Mouse (Mus musculus) layer of hippocampus, adult 2 months (tissue): ENCODE data around the gene Nolc1. TPM values are rescaled to one million over a fixed set of nuclear protein-coding genes. Genes with fewer than 3 reads are reported as not detected.

ENCODE experiments used
- DNase-seq, 2 experiments: peaks; one replicate each; pipeline ENCODE4 v3.0.0; 2022; ENCODE audit warnings: low spot score in 2 of 2
- H3K27ac ChIP-seq: fragments of 200-600 bp; 2 replicates; pipeline ENCODE4 v1.8.1; 2022
- H3K4me3 ChIP-seq: fragments of 200-600 bp; 2 replicates; pipeline ENCODE4 v1.8.1; 2022; ENCODE audit warnings: mild to moderate bottlenecking
- CTCF ChIP-seq: fragments of 200-600 bp; conservative IDR thresholded peaks from 2 replicates; pipeline ENCODE4 v1.8.1; 2022; ENCODE audit warnings: antibody characterized with exemption, mild to moderate bottlenecking, moderate library complexity
- total RNA-seq, 2 experiments: library from RNA; stranded (reverse); gene quantifications; 2 replicates each; pipeline ENCODE4 v1.2.3; 2021

The Nolc1 gene
- total RNA-seq, 2 experiments from 2014 or later, result 48.7 to 51.8 TPM

DNA sequence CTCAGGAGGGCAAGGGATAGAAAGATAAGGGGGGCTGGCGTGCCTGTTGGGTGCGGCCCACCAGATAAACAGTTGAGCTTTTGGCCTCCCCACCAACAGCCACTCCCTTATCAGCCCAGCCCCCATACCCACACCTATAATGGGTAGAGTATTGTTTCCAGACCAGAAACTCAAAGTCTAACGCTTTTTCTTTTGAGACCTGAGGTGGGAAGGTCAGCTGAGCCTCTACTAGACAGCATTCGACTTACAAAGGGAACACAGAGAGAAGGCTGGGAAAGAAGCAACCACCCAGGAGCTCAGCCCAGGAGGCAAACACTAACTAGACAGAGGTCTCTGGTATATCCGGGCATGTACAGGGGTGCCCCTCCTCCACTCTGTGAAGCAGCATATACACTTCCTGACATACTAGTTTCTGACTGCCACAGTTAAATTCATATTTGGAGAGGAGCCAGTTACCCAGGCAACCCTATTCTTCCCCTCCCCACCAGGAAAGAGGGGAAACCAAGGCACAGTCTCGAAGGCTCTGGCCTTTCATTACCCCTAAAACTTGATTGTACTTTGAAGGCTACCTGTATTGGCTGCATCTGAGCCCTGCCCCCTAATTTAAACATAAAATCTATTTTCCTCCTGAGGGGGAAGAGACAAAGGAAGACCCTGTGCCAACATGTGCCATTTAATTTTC, 38.3 kb upstream of the Nolc1 start:
- H3K27ac ChIP-seq, result peak overlapping the region; percentile 96
- no peak for TF ChIP-seq CTCF
- no peak for DNase-seq
- H3K4me3 ChIP-seq, result peak overlapping the region; percentile 66; the same call in 1 of the 2 replicates

DNA sequence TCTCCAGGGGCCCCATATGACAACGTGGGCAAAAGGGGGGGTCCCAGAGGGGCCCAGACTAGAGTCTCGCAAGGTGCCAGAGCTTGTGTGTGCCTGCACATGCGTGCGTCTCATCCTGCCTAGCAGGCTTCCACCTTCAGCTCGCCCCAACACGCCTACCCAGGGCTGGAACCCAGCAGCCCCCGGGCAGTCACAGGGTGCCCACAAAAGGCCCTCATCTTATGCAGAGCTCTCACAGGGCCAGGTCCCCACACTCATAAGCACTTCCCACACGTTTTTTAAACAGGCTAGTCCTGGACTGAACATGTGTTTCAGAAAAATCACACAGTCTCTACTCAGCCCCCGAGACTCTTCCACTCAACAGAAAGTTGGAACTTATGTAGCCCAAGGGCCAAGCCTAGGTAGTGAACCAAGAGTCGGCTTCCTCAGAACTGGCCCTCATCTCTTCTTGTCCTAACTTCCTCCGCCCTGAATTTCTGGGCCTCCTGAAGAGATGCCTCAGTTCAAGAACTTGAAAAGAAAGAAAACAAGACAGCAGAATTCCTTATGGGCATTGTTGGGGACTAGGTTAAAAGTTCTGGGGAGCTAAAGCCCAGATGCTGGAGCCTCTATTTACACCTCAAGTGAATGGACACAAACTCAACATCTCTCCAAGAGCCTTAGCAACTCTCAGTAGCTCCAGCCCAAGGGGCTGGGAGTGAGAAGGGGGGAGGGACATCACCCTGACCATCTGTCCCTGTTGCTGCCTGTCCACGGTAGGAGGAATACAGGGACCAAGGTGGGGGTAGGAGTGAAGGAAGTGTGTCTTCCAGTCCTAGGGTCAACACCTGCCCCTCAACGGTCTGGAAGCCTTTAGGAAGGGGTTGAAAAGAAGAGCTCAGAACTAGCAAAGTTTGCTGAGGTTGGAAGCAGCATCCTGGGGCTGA, 37.5 kb upstream of the Nolc1 start:
- no peak for DNase-seq
- peak overlapping the region; percentile 66 for H3K4me3 ChIP-seq
- no peak for TF ChIP-seq CTCF
- peak overlapping the region; percentile 96 for H3K27ac ChIP-seq

DNA sequence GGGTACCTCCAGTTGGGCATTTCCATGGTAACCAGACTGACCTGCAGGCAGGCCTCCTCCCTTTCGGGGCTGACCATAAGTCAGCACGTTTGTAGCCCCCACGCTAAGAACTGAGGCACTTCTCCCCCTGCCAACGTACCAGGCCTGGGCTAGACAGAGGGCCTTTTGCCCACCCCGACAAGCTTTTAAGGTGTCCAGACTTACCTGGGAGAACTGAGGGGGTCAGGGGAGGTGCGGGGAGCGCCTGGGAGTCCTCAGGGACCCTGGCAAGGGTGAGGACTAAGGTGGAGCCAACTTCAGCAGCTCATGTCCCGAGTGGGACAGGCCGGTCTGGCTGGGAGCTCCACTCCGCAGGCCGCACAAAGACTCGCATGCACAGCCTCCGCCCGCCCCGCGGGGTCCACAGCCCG, 36.8 kb upstream of the Nolc1 start:
- peak overlapping the region; percentile 96 for H3K27ac ChIP-seq
- peak overlapping the region; percentile 66 for H3K4me3 ChIP-seq
- TF ChIP-seq CTCF, result no peak

DNA sequence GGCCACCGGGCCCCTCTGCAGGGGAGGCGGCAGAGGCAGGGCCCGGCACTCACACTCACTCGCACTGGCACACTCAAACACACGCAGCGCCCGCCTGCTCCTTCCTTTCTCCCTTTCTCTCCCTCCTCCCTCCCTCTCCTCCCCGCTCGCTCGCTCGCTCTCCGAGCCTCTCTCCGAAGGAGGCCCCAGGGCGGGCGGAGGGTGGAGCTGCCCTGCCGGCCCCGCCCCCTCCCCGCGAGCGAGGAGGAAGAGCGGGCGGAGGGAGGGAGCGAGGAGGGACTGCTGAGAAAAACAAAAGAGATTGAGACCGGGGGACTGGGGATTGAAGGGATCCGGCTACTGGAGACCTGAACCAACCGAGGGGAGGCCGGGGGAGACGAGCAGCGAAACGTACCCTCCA, 36.2 kb upstream of the Nolc1 start:
- no peak for TF ChIP-seq CTCF
- DNase-seq, result peak; percentile 82 to 88
- Histone ChIP-seq H3K4me3 (peak overlapping the region; percentile 66), H3K27ac (peak overlapping the region; percentile 96)

More for the DNA sequence above, 36.8 kb upstream of the Nolc1 start:
- DNase-seq, result no peak

DNA sequence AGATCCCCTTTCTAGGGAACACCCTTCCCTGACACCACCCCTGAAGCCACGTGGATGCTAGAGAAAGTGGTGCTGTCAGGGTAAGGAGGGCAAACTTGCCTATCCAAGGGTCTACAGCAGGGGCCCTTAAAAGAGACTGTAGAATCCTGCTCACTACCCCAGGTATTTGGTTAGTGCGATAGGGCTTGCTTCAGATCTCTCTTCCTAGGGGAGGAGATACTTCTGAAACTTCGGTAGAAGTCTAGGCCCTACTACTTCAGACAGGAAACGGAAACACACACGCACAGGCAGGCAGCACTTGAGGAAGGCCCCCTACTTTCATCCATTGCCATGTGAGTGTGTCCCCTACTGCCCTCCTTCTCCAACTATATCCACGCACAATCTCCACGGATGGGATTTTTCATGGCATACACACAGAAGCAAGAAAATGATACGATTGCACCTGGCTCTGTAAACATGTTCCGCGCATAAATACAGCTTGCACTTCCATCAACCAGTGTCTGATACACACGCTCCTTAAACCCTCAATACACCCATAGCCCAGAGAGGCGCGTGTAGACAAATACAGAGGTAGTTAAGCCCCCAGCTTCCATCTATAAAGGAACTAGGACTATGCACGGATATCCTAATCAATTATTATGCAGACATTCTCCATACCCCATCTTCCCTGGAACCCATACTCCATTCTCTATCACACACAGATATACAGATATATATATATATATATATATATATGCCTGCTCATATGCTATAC, 35.3 kb upstream of the Nolc1 start:
- no peak for TF ChIP-seq CTCF
- Histone ChIP-seq H3K27ac (peak overlapping the region; percentile 96), H3K4me3 (peak overlapping the region; percentile 66)
- no peak for DNase-seq

DNA sequence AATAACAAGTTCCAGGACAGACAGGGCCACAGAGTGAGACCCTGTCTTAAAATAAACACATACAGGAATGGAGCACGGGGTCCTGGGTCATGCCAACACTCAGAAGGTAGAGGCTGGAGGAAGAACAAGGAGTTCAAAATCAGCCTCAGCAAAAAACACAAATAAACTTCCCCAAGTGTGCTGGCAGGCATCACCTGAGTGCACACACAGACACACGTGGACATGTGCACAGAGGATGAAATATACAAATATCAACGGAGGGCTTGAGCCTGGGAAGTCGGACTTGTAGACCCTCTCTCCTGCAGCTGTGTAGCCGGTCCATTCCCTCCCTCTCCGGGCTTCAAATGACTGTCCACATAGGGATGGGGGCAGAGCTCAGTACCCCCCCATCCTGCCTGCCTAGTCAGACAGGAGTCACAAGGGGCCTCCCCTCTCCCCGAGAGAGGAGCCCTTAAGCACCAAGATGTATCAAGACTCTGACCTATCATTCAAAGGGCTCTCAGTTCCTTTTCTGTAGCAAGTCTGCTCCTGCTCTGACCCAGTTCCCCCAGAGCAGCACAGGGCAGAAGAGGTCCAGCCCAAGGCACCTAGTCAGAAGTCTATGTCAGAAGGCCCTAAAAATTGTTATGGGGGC, 34.2 kb upstream of the Nolc1 start:
- DNase-seq, result no peak
- Histone ChIP-seq H3K4me3 (peak overlapping the region; percentile 82), H3K27ac (peak overlapping the region; percentile 96)
- TF ChIP-seq CTCF, result no peak

DNA sequence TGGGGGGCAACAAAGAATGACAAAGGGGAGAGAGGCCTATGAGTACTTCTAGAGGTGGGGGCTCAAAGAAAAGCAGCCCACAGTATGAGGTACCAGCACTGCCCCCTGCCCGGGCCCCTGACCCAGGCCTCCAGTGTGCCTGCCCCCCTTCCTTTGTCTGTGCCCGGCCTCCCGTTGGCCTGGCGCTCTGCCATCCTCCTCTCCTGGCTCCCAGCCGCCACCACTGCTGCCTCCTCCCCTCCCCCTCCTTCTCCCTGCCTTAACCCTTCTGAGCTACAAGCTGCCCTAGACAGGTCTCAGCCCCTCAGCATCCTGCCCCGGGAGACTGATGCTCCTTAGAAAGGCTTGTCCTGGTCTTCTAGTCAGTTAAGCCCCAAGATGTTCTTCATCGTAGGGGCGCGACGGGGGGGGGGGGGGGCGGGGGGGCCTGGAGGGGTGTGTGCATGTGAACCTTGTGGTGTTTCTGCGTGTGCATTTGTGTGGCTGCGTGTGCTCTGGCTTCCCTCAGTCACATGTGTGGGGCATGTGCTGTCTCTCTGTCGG, 33.7 kb upstream of the Nolc1 start:
- H3K4me3 ChIP-seq, result peak overlapping the region; percentile 82
- TF ChIP-seq CTCF, result no peak
- peak; percentile 80 to 83 for DNase-seq
- H3K27ac ChIP-seq, result peak overlapping the region; percentile 96

DNA sequence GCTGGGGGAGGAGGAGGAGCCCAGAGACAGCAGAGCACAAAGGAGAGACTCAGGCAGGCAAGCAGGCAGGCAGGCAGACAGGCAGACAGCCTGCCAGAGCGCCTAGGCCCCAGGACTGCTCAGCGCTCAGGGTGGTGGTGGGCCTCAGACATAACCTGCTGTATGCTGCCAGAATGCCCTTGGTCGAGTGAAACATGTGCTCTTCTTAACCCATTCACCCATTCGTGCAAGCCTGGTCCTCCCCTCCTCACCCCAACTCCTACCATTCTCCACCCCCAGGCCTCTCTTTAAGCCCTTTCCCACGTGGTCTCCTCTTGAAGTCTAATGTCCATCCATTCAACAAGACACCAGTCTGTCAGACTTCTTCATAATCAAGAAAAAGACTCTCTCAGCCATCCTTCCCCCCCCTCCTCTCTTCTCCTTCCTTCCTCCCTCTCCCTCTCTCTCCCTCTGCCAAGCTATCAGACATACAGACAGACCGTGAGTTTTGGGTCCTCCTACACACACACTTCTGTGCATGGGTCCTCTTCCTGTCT, 33.1 kb upstream of the Nolc1 start:
- TF ChIP-seq CTCF, result no peak
- Histone ChIP-seq H3K4me3 (peak overlapping the region; percentile 82), H3K27ac (peak overlapping the region; percentile 96)
- DNase-seq, result peak; percentile 63 to 79

DNA sequence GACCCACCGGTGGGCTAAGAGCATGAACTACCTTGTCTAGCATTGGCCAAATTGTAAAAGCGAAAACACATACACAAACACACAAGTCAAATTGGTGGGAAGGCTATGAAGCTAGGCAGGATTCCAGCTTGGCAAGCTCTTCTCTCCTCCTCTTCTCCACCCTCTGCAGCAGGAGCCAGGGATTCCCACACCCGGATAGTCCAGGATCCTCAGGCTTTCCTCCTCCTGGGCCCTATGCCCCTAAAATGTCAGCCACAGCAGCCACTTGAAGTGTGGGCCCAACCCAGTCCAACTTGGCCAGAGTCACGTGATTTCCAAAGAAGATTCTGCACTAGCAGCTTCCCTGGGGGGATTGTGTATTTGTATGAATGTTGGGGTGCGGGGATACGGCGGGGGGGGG, 32.3 kb upstream of the Nolc1 start:
- Histone ChIP-seq H3K27ac (peak overlapping the region; percentile 96), H3K4me3 (peak overlapping the region; percentile 82)
- TF ChIP-seq CTCF, result no peak
- DNase-seq, result no peak

DNA sequence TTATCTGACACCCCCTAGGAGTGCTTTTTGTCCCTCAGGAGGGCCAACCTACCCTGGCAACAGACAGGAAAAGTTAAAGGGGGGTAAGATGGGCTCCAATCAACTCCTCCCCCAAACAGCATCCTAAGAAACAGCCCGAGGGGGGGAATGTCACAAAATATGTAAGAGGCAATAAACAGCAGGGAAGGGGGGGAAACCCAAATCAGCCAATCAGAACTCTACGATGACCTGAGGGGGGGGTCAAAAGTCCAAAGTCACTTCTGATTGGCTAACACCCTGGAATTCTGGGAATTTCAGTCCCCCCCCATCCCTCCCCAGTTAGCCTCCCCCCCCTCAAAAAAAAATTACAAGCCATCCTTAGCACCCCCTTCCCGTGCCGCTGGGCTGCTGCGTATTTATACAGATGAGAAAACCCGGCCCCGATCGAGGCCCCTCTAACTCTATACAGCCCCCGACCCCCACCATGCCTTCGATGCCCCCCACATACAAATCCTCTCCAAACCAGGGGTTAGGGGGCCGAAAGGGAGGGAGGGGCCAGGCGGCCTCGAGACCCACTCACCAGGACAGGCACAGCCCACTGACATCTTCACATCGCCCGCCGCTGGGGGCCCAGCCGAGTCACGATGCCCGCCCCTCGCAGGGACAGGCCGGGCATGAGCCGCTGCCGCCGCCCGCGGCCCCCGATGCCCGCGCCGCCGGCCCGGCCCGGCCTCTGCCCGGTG, 31.2 kb upstream of the Nolc1 start, which contains the start of gene Pprc1:
Gene Pprc1, plus strand, starts transcription at position 616 of the 722 bp plus-strand sequence.
- no peak for TF ChIP-seq CTCF
- Histone ChIP-seq H3K27ac (peak within 1 kb of the TSS; percentile 96), H3K4me3 (peak within 1 kb of the TSS; percentile 82)
- no peak for DNase-seq

DNA sequence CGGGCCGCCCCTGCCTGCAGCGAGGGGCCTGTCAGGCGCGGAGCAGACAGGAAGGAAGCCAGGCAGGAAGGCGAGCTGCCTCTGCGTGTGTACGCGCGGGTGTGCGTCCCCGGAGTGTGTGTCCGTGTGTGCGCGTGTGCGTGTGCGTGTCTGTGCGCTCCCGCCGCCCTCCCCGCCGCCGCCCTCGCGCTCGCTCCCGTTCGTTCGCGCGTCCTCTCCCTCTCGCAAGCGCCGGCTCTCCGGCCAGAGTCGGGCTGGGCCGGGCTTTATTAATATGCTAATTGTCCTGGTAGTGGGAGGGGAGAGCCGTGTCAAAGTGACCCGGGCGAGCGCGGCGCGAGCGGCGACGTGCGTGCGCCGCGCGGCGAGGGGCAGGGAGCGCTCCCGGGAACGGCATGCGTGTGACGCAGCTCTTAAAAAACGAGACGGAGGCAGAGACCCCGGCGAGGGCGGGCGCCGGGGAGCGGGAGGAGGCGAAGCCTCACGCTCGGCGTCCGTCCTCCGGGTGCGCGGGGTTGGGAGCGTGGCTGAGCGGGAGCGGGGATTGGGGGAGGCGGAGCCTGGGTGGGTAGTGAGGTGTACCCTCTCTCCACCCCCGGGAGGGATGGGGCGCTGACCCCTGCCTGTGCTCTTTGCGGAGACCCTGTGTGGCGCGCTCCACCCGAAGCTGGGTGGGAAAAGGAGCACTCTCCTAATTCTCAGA, 30.5 kb upstream of the Nolc1 start, which contains the start of gene Ldb1:
Gene Ldb1, minus strand, starts transcription at position 222 of the 703 bp plus-strand sequence.
- no peak for TF ChIP-seq CTCF
- peak; percentile 80 to 85 for DNase-seq
- peak within 1 kb of the TSS; percentile 96 for H3K27ac ChIP-seq
- peak within 1 kb of the TSS; percentile 82 for H3K4me3 ChIP-seq
